Mouse (Mus musculus) thymus, adult 2 months (tissue): ENCODE results near the gene Slc9a3r2. TPM values are rescaled to one million over a fixed set of nuclear protein-coding genes. Genes with fewer than 3 reads are reported as not detected.

ENCODE experiments used
- DNase-seq: peaks from one replicate; pipeline ENCODE4 v3.0.0; 2021
- H3K27ac ChIP-seq: fragments of 200-500 bp; 2 replicates; pipeline ENCODE4 v1.5.1; 2012; ENCODE audit warnings: low read length, control low read depth; ENCODE audit not compliant: control insufficient read depth, insufficient read depth
- H3K27me3 ChIP-seq: fragments of 200-500 bp; 2 replicates; pipeline ENCODE4 v1.6.1; 2012; ENCODE audit warnings: mild to moderate bottlenecking, low read length, moderate library complexity, mixed read lengths; ENCODE audit not compliant: control insufficient read depth, insufficient read depth
- H3K36me3 ChIP-seq: fragments of 200-500 bp; 2 replicates; pipeline ENCODE4 v1.6.1; 2012; ENCODE audit warnings: mild to moderate bottlenecking, low read length, moderate library complexity; ENCODE audit not compliant: control insufficient read depth, insufficient read depth
- H3K4me1 ChIP-seq: fragments of 200-500 bp; replicated peaks from 2 replicates; pipeline ENCODE4 v1.6.1; 2012; ENCODE audit warnings: low read length; ENCODE audit not compliant: control insufficient read depth, insufficient read depth
- H3K4me3 ChIP-seq: fragments of 200-500 bp; 2 replicates; pipeline ENCODE4 v1.5.1; 2012; ENCODE audit warnings: mild to moderate bottlenecking, low read length, control low read depth, moderate library complexity; ENCODE audit not compliant: control insufficient read depth, insufficient read depth
- CTCF ChIP-seq: fragments of 200-500 bp; IDR thresholded peaks from 2 replicates; pipeline ENCODE4 v1.5.1; 2012; ENCODE audit warnings: mild to moderate bottlenecking, control low read depth, low read length, moderate library complexity, borderline replicate concordance; ENCODE audit not compliant: control insufficient read depth, poor library complexity, insufficient read depth; ENCODE audit errors: extremely low read depth
- POLR2A ChIP-seq: fragments of 200-500 bp; IDR thresholded peaks from 2 replicates; pipeline ENCODE4 v1.6.1; 2012; ENCODE audit warnings: mild to moderate bottlenecking, low read length, control low read depth, moderate library complexity; ENCODE audit not compliant: control insufficient read depth, poor library complexity, insufficient read depth; ENCODE audit errors: extremely low read depth
- WGBS: fragments of 180-500 bp; shearing (Covaris S2); methylation state at CpG from one replicate; pipeline ENCODE4 v1.1.7; 2018; 5-methylcytosine and 5-hydroxymethylcytosine counted together
- polyA plus RNA-seq: library from polyadenylated mRNA; depleted of rRNA; stranded (reverse); fragments of >200 nt; gene quantifications from 2 replicates; pipeline ENCODE4 v1.2.3, GENCODE M21; 2012; rRNA removed

The Slc9a3r2 gene
- polyA plus RNA-seq = 13.5 and 19.6 TPM in 2 replicates

- no peaks in the 10 kb centered on the region for H3K36me3 ChIP-seq
- WGBS = 1% methylated on average over 37 of the region's 41 CpGs
- DNase-seq = peak; percentile 27
- H3K4me3 ChIP-seq = peak within 1 kb of the TSS; percentile 48
- H3K27ac ChIP-seq = no peak within 1 kb of the TSS
- peaks cover 12% of the 10 kb centered on the region for H3K4me1 ChIP-seq
- no peaks in the 10 kb centered on the region; the same call in 1 of the 2 replicates for H3K27me3 ChIP-seq
- TF ChIP-seq CTCF (no peak), POLR2A (no peak)
Observed at GRCm38 (mm10) chr17:24650070-24650616, at the start of gene Slc9a3r2. Gene Slc9a3r2 (minus strand): TSS chr17:24650327.

GRCm38 (mm10) chr17:24699473-24699872 is 49.3 kb upstream of the Slc9a3r2 start:
- Histone ChIP-seq H3K36me3 (peaks cover 12% of the 10 kb centered on the region), H3K27me3 (no peaks in the 10 kb centered on the region), H3K4me3 (no peak overlapping the region), H3K4me1 (peaks cover 17% of the 10 kb centered on the region), H3K27ac (no peak overlapping the region)
- 92% methylated on average over 2 of the region's 2 CpGs for WGBS
- TF ChIP-seq POLR2A (no peak), CTCF (no peak)
- DNase-seq = no peak

- Histone ChIP-seq H3K36me3 (peaks cover 8% of the 10 kb centered on the region; the same call in 1 of the 2 replicates), H3K4me1 (peaks cover 17% of the 10 kb centered on the region), H3K4me3 (no peak overlapping the region), H3K27ac (no peak overlapping the region), H3K27me3 (no peaks in the 10 kb centered on the region)
- no peak for TF ChIP-seq CTCF
- no peak for TF ChIP-seq POLR2A
- WGBS = 95% methylated on average over 9 of the region's 9 CpGs
- no peak for DNase-seq
Observed at GRCm38 (mm10) chr17:24698715-24699114, 48.6 kb upstream of the Slc9a3r2 start.

GRCm38 (mm10) chr17:24697985-24698384 is 47.9 kb upstream of the Slc9a3r2 start:
- no peak for DNase-seq
- 36% methylated on average over 5 of the region's 5 CpGs for WGBS
- 0 out of 2 replicates have a peak, but pooled peaks cover 8% of the 10 kb centered on the region for H3K36me3 ChIP-seq
- H3K4me3 ChIP-seq = no peak overlapping the region
- TF ChIP-seq CTCF (no peak), POLR2A (no peak)
- H3K4me1 ChIP-seq = peaks cover 17% of the 10 kb centered on the region
- H3K27ac ChIP-seq = peak overlapping the region; percentile 40
- H3K27me3 ChIP-seq = no peaks in the 10 kb centered on the region

GRCm38 (mm10) chr17:24696011-24696697 is 46.0 kb upstream of the Slc9a3r2 start, which contains the start of the genes Gfer and Noxo1:
Gene Gfer (minus strand): TSS chr17:24696156.
Gene Noxo1 (plus strand): TSS chr17:24696234.
- TF ChIP-seq CTCF = peak; percentile 24; the same call in 1 of the 2 replicates
- peak; percentile 63; the same call in 1 of the 2 replicates for TF ChIP-seq POLR2A
- peaks cover 17% of the 10 kb centered on the region for H3K4me1 ChIP-seq
- H3K27ac ChIP-seq = no peak within 1 kb of the TSS
- H3K27me3 ChIP-seq = no peaks in the 10 kb centered on the region
- peak; percentile 87 for DNase-seq
- no peaks in the 10 kb centered on the region for H3K36me3 ChIP-seq
- peak within 1 kb of the TSS; percentile 71 for H3K4me3 ChIP-seq
- WGBS = under 1% methylated on average over 75 of the region's 76 CpGs

GRCm38 (mm10) chr17:24695326-24696010 is 45.3 kb upstream of the Slc9a3r2 start:
- H3K4me1 ChIP-seq = peaks cover 17% of the 10 kb centered on the region
- 21% methylated on average over 51 of the region's 51 CpGs for WGBS
- H3K4me3 ChIP-seq = peak overlapping the region; percentile 71
- no peaks in the 10 kb centered on the region for H3K36me3 ChIP-seq
- no peak overlapping the region for H3K27ac ChIP-seq
- 0 out of 2 replicates have a peak, but pooled peaks cover 2% of the 10 kb centered on the region for H3K27me3 ChIP-seq
- TF ChIP-seq POLR2A (no peak), CTCF (no peak)
- no peak for DNase-seq
